Mouse (Mus musculus) olfactory bulb, adult 2 months (tissue): ENCODE results near the gene Casd1.

Experiments used
- CTCF ChIP-seq: fragments of 200-500 bp; IDR thresholded peaks from 2 replicates; pipeline ENCODE4 v1.5.1; 2012; ENCODE audit warnings: low read depth, mild to moderate bottlenecking, low read length, moderate library complexity; ENCODE audit not compliant: insufficient read depth
- POLR2A ChIP-seq: fragments of 200-500 bp; IDR thresholded peaks from 2 replicates; pipeline ENCODE4 v1.6.1; 2012; ENCODE audit warnings: mild to moderate bottlenecking, low read depth, low read length, moderate library complexity; ENCODE audit not compliant: insufficient read depth

DNA sequence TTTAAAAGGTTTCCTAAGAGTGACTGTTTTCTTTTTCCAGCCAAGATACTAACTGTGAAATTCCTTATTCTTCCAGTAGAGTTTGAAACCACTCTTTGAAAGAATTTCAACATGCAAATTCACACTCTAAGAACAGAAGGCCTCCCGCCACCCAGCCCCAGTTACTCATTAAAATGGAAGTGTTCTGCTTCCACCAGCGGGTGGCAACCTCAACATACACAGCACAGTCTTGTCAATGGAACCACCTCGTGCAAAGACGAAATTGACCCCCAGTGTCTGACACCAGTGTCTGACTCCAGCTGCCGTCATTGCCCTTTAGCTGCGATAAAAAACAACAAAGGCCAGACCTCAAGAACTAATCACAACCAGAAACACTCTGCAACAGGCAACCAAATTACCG, 43.0 kb upstream of the Casd1 start:
- TF ChIP-seq POLR2A (no peak), CTCF (no peak)
